Mouse (Mus musculus) erythroblast, embryonic 14.5 days (primary cell): ENCODE data around the gene Braf. TPM values are rescaled to one million over a fixed set of nuclear protein-coding genes. Genes with fewer than 3 reads are reported as not detected.

Experiments used
- H3K27me3 ChIP-seq: 2 replicates; pipeline ENCODE4 v1.6.1; 2012; ENCODE audit warnings: inconsistent platforms; ENCODE audit not compliant: control insufficient read depth
- H3K36me3 ChIP-seq: 2 replicates; pipeline ENCODE4 v1.6.1; 2012; ENCODE audit warnings: mild to moderate bottlenecking, inconsistent platforms; ENCODE audit not compliant: control insufficient read depth
- H3K4me1 ChIP-seq: 2 replicates; pipeline ENCODE4 v1.6.1; 2012; ENCODE audit warnings: inconsistent platforms; ENCODE audit not compliant: control insufficient read depth
- H3K4me3 ChIP-seq: replicated peaks from 2 replicates; pipeline ENCODE3; 2012; ENCODE audit warnings: moderate library complexity, mild to moderate bottlenecking, inconsistent platforms
- H3K9me3 ChIP-seq: 2 replicates; pipeline ENCODE4 v1.6.1; 2012; ENCODE audit warnings: low read length, inconsistent platforms, mixed read lengths; ENCODE audit not compliant: control insufficient read depth
- GATA1 ChIP-seq: IDR thresholded peaks from 2 replicates; pipeline ENCODE4 v1.6.1; 2012; ENCODE audit warnings: low read length, inconsistent platforms, mixed read lengths
- TAL1 ChIP-seq: IDR thresholded peaks from 3 replicates; pipeline ENCODE4 v1.6.1; 2012; ENCODE audit warnings: low read length, inconsistent platforms, mixed read lengths
- polyA plus RNA-seq: library from polyadenylated mRNA; stranded (reverse); fragments of >175 nt; gene quantifications from 2 replicates; pipeline ENCODE4 v1.2.3, GENCODE M21; 2012

Braf gene
- polyA plus RNA-seq, 1 experiment = 0.10 TPM

DNA sequence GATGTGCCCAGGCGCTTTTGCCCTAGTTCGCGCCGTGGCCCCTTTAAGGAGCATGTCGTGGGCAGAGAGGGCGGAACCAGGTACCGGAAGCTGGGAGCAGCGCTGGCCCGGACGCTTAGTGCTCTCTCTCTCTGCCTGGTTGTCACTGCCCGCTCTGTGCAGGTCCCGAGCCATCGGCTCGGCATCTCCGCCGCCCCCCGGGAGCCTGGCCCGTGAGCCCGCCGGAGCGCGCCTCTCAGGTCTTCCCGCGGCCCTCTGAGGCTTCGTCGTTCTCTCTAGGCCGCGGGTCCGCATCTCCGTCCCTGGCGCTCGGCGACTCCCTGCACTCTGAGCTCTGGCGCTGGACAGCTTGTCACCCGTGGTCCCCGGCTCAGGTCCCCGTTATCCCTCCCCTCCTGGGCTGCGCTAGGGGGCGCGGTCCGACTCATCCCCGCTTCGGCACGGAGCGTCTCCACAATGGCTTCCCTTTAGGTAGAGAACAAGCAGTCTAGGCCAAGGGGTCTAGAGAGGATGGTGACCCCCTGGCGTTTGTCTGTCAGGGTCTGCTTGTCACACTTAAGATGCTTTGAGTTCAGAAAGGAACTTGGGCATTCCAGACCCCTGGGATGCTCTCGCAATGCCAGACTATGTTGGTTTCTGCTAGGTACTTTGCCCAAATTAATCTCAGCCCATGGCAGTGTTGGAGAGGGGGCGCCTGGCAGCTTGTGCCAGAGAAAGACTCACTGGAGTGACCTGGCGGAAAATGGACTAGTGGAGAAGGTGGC lies 151.3 kb downstream of the Braf start, which contains the start of gene Adck2:
Gene Adck2 (plus strand): TSS at position 83 of the 764 bp plus-strand sequence.
- no peaks in the 10 kb centered on the region for H3K27me3 ChIP-seq
- H3K4me1 ChIP-seq = peaks cover 32% of the 10 kb centered on the region
- peak within 1 kb of the TSS; percentile 91 for H3K4me3 ChIP-seq
- no peaks in the 10 kb centered on the region for H3K9me3 ChIP-seq
- H3K36me3 ChIP-seq = peaks cover 16% of the 10 kb centered on the region
- TF ChIP-seq TAL1 = no peak
- no peak for TF ChIP-seq GATA1

DNA sequence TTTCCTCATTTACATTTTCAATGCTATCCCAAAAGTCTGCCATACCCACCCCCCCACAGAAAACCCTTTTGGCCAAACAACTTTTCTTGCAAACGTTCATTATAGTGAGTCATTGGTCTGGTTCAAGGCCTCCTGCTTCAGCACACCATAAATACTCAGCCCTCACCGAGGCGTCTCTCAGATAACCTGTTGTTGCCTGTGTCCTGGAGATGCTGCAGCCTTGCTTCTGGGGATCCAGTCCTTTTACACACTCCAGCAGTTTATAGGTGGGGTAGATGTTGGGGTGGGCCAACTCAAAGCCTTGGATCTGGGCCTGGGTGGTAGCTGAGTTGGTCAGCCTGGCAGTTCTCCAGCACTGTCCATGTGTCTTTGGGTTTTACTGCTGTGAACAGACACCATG lies 154.8 kb downstream of the Braf start:
- Histone ChIP-seq H3K9me3 (no peaks in the 10 kb centered on the region), H3K36me3 (no peaks in the 10 kb centered on the region), H3K4me3 (no peak overlapping the region), H3K27me3 (no peaks in the 10 kb centered on the region), H3K4me1 (peaks cover 29% of the 10 kb centered on the region)
- TF ChIP-seq TAL1 (no peak), GATA1 (no peak)

DNA sequence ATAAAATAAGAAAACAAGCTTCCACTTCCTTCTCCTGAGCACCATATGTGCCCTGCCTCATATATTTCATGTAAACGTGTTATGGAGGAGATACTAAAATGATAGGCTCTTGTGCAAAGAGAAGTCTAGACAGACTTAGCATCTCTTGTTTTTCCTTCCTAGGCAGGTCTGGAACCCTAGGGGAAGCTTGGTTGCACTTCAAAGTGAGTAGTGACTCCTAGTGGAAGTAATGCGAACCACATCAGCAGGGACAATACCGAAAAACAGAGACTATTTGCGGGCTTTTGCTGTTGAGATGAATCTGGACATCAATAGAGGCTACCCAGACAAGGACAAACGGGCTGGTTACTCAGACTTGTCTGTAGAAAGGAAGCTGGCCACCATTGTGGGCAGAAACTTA lies 157.7 kb downstream of the Braf start:
- H3K9me3 ChIP-seq = no peaks in the 10 kb centered on the region
- H3K36me3 ChIP-seq = no peaks in the 10 kb centered on the region
- TF ChIP-seq GATA1 (no peak), TAL1 (no peak)
- peaks cover 6% of the 10 kb centered on the region for H3K4me1 ChIP-seq
- H3K4me3 ChIP-seq = no peak overlapping the region
- no peaks in the 10 kb centered on the region for H3K27me3 ChIP-seq

DNA sequence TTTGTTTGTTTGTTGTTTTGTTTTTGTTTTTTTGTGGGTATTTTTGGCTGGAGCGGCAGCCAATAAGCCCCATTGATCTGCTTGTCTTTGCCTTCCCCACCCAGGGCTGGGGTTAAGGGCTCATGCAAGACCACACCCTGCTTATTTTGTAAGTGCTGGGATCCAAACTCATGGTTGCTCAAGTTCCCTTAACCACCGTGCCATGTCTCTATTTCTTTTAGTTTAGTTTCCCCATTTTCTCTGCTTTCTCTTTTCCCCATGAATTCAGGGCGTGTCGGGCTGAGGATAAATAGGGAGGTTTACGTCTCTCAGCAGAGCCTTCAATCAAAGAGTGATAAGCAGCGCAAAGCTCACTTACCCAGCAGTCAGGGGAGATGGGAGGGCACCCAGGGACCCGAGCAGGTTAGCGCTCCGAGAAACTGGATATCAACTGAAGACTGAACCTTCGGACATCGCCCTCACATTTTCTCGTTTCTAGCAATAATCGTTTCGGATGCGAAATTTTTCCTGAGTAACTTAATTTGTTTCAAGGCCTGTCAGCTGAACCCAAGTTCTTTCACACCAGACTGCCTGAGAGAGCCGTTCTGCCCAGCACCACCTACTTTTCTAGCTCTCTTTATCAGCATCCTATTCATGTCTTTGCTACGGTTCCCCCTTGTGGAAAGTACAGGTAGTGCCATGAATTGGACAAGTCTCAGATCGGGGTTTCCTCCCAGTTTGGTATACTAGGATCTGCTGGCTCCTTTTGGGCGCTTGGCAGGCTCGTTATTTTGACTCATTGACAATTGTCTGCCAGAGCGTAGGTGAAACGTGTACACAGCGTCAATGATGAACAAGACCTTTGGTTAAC lies 162.9 kb downstream of the Braf start:
- H3K4me3 ChIP-seq = peak overlapping the region; percentile 28

DNA sequence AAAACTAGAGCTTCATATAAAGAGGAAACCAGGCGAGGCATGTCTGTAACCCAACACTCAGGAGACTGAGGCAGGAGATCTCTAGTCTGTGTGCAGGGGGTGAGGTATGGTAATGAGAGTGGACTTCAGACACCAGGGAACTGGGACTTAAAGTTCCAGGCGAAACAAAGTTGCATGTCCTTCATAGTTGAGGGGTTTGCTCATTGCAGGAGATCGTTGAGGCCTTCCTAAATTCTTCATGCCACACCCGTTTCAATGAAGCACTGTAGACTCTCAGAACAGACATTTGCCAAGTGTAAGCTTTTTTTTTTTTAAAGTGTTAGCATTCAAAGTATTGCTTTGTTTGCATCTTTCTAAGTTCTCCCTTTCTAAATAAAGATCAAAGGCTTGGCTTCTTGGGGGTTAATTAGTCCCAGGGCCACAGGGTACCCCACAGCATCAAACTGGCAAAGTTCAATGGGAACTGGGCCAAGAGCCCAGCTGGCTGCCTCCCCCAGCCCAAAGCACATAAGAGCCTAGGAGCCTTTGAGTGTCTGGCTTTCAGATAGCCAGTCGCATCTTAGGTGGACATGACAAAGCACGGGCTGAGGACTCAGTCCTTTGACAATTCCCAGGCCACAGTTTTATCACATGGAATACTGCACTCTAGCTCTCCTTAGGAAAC lies 165.9 kb downstream of the Braf start:
- H3K4me1 ChIP-seq = peaks cover 11% of the 10 kb centered on the region
- TF ChIP-seq TAL1 (no peak), GATA1 (no peak)
- no peaks in the 10 kb centered on the region for H3K9me3 ChIP-seq
- peaks cover 60% of the 10 kb centered on the region for H3K27me3 ChIP-seq
- H3K36me3 ChIP-seq = no peaks in the 10 kb centered on the region
- H3K4me3 ChIP-seq = no peak overlapping the region

More for the DNA sequence above, 162.9 kb downstream of the Braf start:
- Histone ChIP-seq H3K36me3 (no peaks in the 10 kb centered on the region), H3K9me3 (no peaks in the 10 kb centered on the region), H3K27me3 (peaks cover 31% of the 10 kb centered on the region), H3K4me1 (peaks cover 11% of the 10 kb centered on the region)
- no peak for TF ChIP-seq TAL1
- TF ChIP-seq GATA1 = no peak

DNA sequence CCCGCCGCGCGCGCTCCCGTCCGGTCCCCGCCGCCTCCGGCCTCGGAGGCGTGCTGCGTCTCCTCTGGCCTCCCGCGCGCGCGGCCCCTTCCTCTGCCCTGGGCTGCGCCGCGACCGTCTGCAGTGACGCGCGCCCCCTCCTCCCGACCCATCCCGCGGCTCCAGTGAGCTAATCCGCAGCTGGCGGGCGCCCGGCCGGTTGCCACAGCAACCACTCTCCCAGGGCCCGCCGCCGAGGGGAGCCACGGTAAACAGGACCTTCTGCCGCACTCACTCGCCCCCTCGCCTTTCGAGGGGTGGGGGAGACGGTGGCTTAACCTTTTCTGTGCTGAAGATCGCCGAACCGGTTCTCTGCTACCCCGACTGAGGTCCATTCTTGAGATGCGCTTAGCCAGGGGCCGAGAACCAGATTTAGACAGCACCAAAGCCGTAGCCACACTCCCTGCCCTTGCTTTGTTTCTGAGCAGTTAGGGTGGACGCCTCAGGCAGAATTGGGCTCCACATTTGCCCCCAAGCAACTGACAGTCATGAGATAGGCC lies 167.5 kb downstream of the Braf start, which contains the start of gene Dennd2a:
Gene Dennd2a (minus strand): TSS at position 145 of the 539 bp plus-strand sequence.
- TF ChIP-seq TAL1 (no peak), GATA1 (no peak)
- Histone ChIP-seq H3K4me3 (peak within 1 kb of the TSS; percentile 39), H3K36me3 (no peaks in the 10 kb centered on the region), H3K4me1 (peaks cover 8% of the 10 kb centered on the region), H3K9me3 (no peaks in the 10 kb centered on the region), H3K27me3 (peaks cover 66% of the 10 kb centered on the region)

DNA sequence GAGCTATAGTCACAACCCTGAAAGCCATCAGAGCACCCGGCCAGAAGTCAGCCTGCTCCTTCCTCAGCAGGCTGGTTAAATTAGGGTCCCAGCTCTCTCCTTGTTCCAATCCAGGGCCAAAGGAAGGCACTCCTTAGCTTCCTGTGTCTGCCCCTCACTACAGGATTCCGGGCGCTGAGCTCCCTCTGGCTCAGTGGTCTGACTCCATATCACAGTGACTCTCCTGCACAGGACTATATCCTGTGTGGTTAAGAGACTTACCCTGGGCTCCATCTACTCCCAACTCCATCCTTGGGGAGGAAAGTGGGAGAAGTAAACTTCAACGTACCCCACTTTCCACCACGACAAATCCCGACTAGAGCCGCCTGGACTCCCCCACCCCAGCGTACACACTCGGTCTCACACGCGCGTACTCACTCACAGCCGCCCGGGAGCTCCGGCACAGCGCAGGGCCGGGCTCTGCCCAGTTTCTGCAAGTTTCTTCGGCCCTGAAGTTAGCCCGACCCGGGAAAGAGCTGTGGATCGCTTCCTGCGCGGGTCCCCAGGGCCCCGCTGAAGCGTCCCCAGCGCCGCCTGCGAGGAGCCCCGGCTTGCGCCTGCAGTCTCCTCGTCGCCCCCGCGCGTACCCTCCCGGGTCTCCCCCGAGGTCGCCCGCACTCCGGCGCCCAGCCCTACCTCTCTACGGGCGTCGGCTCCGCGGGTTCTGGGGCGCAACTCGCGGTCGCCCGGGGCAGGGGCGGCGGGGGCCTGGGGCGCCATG lies 168.2 kb downstream of the Braf start:
- no peaks in the 10 kb centered on the region for H3K9me3 ChIP-seq
- TF ChIP-seq GATA1 (no peak), TAL1 (no peak)
- H3K27me3 ChIP-seq = peaks cover 66% of the 10 kb centered on the region
- no peaks in the 10 kb centered on the region for H3K36me3 ChIP-seq
- peak overlapping the region; percentile 39 for H3K4me3 ChIP-seq
- H3K4me1 ChIP-seq = peaks cover 1% of the 10 kb centered on the region

DNA sequence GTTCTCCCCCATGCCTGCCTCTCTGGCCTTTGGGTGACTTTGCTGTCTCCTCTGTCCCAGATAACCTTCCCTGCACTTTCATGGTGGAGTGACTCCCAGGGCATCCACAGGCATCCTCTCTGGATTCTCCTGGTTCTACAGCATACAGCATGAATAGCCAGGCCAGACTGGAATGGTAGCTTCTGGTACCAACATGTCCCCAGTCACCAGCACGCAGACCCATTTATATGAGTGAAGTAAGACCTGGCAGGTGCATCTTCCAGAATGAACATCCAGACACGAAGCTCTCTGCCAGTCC lies 169.7 kb downstream of the Braf start:
- no peaks in the 10 kb centered on the region for H3K36me3 ChIP-seq
- no peaks in the 10 kb centered on the region for H3K9me3 ChIP-seq
- H3K27me3 ChIP-seq = peaks cover 62% of the 10 kb centered on the region
- TF ChIP-seq TAL1 (no peak), GATA1 (no peak)
- no peak overlapping the region for H3K4me3 ChIP-seq
- H3K4me1 ChIP-seq = no peaks in the 10 kb centered on the region
